Mouse (Mus musculus): Measurements from ENCODE around the gene Agk.

DNA sequence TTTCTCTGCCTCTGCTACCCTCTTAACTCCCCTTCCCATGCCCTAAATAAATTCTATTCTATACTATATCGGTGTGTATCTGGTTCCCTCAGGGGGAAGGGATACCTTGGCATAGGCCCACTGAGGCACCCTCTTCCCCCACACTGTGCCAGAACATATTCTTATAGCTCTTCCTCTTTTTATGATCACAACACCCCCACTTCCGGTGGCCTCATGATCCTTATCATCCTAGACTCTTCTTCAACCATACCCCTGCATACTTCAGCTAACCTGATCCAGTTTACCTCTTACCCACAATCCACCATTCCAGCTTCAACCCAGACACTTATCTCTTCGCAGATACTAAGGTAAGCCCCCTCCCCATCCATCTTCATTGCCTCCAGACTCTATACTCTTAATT is 86.1 kb downstream of the Agk start:
- TF ChIP-seq CTCF (IDR thresholded peaks at IDR 0.05) (no peak), EP300 (IDR thresholded peaks at IDR 0.05) (no peak)

Measured in lung, postnatal 0 days (tissue).